Mouse (Mus musculus) G1E-ER4 (cell line): ENCODE data around the gene Dleu7. TPM values are rescaled to one million over a fixed set of nuclear protein-coding genes. Genes with fewer than 3 reads are reported as not detected.

Experiments
- GATA1 ChIP-seq: IDR thresholded peaks from one replicate; pipeline ENCODE4 v1.8.0; 2012; ENCODE audit warnings: low read length, inconsistent platforms
- polyA plus RNA-seq: library from polyadenylated mRNA; stranded (reverse); fragments of >175 nt; gene quantifications from 2 replicates; pipeline ENCODE4 v1.2.3, GENCODE M21; 2012

Dleu7 gene
- polyA plus RNA-seq: not detected in 2 replicates

DNA sequence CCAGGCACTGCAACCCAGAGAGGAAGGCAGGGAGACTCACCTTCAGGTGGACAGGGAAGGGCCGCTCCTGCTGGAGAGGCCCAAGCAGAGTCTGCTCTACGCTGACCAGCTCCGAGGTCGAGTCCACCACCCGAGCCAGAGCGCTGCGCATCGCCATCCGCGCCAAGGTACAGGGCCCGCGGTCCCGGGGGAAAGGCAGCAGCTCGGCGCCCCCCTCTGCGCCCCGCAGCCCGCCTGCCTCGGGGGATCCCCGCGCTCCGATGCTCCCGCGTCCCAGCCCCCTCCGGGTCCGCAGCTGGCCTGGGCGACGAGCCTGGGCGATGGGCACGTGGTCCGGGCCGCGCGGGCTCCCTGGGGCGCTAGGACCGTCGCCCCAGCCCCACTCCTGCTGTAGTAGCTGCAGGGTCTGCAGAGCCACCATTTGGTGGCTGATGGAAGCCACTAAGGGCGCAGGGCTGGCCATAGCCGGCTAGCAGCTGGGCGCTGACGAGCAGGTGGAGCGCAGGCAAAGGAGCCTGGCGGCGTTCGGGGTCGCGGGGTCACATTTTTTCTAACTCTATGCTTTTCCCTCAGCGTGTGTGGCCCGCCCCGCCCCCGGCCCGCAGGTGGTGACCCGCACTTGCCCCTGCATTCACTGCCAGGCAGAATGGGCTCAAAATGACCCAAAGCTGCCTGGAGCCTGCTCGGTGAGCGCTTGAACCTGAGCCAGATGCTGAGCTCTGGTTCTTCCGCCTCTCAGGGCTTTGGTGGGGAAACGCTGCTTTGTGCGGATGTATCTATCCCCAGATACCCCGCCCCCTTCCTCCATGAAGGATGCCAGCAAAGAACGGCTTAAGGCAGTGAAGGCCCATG, at the start of gene Dleu7, which contains the start of gene Rnaseh2b:
Gene Dleu7, minus strand, starts transcription at position 560 of the 852 bp plus-strand sequence.
Gene Rnaseh2b, plus strand, starts transcription at position 102 of the 852 bp plus-strand sequence.
- no peak for TF ChIP-seq GATA1

DNA sequence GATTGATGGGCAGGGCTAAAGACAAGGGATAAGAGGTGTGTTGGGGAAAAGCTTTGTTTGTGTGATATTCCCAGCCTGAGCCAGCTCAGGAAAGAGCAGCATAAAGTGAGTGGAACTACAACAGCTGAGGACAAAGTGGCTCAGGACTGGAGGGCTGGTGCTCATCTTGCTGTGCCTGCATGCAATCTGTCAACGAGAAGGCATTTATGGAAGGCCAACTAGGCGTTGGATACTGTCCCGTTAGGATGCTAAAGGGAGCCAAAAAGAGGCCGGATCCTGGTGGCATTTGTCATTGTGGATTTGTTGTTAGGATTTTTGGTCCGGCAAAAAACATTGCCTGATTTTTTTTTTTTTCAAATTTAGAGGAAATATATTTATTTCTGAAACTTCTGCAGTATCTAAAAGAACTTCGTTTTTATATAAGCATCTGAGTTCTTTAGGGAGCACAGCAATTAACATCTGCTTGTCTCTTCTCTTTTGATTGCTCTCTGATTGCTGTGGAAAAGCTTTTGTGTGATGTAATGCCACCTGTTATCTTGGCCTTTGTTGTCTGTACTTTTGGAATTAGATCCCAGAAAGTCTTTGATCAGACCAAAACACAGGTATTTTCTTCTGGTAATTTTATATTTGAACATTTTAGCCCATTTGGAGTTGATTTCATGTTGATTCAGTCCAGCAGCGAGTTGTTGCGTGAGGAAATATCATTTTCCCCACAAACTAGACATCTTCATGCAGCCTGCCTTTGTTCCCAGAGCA, 49.2 kb upstream of the Dleu7 start:
- no peak for TF ChIP-seq GATA1

DNA sequence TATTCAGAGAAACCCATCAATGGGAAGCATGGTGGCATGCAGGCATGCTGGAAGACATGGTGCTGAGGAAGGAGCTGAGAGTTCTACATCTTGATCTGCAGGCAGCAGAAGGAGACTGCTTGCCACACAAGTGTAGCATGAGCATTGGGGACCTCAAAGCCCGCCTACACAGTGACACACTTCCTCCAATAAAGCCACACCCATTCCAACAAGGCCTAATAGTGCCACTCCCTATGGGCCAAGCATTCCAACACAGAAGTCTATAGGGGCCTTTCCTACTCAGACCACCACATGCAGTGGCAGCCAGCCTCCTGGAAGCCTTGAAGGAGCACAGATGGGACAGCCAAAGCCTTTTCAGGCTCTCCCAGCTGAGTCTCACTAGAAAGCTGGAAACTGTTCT, 46.3 kb upstream of the Dleu7 start:
- no peak for TF ChIP-seq GATA1

DNA sequence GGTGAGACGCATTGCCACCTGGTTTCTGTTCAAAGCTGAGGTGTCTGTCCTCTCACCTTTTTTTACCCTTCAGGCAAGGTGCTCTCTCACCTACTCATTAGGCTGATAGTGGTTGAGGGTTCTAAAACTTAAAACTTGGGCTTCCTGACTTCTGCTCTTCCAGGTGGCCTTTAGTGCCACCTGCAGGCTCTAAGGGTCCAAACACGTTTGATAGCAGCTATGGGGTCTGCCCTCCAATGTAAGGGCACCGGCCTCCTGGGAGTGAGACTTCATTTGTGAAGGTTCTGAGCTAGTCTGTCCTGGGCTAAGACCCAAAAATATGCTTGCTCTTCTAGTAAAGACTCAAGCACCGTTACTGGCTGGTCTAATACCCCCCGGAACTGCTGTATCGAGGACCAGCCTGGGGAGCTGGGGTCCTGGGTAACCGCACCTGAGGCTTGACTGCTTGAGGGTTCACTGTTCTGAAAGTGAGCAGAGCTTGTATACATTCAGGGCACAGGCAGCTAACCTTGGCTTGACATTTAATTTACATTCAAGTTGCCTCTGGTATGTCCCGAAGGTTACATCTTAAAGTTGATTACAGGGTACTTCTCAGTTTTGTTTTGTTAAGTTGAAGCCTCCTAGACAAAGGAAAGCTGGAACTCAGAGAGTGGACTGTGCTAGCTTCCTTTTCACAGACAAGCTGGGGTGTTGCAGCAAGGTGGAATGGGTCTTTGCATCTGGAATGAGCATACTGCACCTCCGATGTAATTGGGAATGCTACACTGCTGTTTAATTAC, 41.3 kb upstream of the Dleu7 start:
- no peak for TF ChIP-seq GATA1

DNA sequence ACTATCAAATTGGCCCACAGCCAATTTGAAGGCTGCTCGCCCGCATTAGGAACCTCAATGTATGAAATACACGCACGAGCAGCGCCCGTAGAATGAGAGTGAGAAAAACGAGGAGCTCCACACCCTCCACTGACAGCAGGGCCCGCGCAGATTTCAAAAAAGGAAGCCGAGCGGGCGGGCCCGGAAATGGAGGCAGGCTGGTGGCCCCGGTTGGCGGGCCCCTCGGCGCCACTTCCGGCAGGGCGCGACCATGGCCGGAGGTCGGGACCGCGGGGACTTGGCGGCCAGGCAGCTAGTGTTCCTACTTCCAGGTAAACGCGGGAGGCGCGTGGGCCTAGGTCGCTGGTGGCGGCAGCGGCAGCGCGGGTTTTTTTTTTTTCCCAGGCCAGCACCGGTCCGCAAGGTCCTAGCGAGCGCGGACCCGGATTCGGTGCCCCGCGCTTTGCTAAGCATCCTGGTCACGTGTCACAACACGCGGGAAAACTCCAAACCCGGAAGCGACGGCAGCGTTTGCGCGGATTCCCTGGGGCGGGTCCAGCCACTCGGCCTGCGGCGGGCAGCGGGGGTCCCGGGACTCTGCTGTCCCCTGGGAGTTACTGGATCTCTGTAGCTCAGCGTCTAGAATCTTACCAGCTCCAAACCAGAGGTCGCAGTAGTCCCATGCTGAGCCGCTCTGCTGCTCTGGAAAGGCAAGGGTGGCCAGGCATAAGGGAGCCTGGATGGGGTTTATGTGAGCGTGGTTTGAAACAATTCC, 39.2 kb upstream of the Dleu7 start:
- no peak for TF ChIP-seq GATA1

DNA sequence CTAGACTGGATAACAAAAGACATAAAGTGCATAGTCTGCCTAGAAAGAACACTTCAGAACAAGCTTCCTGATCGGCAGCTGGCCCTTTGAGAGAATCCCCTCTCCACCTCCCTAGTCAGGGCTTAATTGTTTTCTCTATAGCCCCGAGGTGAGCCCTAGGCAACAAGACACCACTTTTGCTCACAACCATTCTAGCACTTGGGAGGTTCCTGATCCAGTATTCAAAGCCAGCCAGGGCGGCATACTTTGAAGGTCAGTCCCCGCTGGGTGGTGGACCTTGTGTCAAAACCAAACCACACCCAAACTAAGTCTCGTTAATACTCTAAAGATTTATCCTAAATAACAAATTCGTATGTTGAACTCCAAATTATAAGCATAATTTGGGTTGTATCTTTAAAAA, 38.6 kb upstream of the Dleu7 start:
- TF ChIP-seq GATA1: no peak

DNA sequence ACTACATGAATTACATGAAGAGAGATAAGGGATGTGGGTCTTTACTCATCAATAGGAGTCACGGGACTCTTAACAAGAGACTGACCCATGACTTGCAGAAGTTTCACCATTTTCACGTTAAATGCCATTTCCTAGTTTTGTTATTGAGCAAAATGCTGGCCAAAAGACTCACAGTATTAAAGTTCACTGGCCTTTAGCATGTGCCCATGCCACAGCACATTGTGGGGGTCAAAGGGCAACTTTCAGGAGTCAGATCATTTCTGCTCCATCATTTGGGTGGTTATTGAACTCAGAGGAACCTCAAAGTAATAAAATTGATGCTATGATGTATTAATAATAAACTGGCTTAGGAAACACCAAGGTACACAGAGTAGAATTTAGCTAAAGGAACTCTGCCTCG, 36.8 kb upstream of the Dleu7 start:
- no peak for TF ChIP-seq GATA1

DNA sequence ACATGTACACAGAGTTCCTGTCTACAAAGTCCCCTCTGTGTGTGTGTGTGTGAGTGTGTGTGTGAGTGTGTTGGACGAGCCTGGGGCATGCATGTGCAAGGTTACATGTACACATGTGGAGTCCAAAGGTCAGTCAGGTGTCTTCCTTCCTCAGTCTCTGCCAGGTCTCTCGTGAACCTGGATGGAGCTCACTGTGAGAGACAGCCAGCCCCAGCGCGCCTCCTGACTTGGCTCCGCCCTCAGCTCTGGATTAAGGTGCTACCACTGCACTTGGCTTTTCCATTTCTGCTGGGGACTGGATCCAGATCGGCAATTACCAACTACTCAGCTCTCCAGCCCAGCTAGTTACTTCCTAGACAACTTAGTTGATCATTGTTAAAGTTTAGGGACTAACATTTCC, 35.8 kb upstream of the Dleu7 start:
- no peak for TF ChIP-seq GATA1

DNA sequence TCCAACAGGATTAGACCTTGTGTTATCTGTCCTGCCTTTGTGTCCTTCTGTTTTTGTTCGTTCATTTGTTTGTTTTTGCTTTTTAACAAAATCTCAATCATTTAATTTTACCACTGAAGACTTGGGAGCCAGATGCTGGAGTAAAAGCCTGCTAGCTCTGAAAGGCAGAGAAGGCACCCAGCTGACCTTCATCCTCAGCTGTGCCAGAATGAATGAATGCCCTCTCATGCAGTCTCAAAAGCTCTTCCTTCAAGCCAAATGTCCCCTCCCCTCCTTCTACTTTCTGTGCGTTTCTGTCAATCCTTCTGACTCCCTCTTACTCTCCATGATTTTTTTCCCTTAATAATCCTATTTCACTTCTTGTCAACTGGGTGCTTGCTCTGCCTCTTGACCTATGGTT, 34.3 kb upstream of the Dleu7 start:
- no peak for TF ChIP-seq GATA1

DNA sequence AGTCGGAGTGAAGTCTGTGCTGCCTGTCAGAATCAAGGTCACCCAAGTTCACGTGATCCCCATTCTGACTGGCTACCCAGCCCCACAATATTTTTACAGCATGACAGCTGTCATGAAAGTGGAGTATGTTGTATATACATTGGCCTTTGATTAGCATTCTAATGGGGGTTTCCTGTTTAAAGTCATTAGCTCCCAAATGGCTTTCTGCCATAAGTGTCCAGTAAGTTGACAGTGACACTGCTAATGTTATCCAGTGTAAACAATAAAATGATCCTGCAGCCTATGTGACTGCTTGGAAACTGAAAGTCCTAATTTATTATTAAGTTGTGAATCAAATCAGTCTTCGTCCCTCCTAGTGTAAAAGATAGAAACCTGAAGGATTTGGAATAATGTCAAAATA, 33.2 kb upstream of the Dleu7 start:
- no peak for TF ChIP-seq GATA1

DNA sequence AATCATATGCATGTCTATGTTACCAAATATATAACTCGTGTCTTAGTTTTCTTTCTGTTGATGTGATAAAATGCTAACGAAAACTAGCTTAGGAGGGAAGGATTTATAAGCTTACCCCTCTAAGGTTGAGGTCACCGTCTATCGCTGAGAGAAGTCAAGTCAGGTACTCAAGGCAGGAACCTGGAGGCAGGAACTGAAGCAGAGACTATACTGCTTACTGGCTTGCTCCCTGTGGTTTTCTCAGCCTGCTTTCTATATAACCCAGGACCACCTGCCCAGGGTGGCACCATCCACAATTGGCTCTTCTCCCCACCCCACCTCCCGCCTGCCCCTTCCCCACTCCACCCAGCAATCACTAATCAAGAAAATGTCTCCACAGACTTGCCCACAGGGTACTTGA, 32.1 kb upstream of the Dleu7 start:
- TF ChIP-seq GATA1: no peak

DNA sequence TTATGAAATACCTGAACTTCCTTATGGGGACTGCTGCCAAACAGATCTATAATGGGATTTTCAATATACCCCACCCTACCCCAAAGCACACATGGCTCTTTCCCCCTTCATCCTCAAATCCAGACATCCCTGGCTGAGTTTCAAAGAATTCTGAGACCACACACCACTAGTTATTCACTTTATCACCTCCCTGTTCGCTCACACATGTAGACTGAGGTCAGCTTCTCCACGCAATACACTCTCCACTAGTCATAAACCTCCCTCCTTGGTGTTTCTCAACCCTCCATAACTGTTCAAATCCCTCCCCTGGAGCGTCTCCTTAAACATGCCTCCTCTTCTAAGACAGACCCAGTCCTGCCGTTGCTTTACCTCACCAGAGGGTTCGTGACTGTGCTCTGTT, 30.6 kb upstream of the Dleu7 start:
- no peak for TF ChIP-seq GATA1

DNA sequence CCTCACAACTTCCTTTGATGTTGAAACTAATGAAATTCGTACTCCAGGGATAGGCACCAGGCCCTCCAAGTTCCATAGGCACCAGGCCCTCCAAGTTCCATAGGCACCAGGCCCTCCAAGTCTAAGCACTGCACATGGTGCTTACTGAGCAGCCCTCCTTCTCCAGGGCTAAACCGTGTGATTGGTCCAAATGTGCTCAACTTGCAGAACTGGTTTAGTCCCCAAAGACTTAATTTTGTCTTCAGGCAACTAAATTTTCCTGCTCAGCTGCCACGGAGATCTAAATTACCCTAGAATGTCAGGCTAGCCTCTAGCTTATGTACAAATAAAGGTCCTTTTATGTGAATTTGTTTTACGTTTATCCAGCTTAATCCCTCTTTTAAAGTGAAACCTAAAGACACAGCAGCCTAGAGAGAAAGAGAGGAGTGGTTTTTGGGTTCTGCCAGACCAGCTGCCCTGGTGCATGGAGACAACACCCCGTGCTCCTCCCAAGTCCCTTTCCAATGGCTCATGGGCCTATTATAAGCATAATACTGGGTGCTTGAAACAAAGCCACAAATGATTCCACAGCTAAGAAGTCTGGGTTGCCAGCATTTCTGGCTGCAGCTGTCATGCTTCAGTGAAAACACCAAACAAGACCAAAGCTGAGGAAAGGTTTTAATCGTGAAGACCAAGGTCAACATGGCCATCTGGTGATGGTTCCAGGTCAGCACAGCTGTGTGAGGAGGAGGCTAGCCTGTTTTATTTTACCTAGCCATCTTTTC, 29.9 kb upstream of the Dleu7 start:
- no peak for TF ChIP-seq GATA1

DNA sequence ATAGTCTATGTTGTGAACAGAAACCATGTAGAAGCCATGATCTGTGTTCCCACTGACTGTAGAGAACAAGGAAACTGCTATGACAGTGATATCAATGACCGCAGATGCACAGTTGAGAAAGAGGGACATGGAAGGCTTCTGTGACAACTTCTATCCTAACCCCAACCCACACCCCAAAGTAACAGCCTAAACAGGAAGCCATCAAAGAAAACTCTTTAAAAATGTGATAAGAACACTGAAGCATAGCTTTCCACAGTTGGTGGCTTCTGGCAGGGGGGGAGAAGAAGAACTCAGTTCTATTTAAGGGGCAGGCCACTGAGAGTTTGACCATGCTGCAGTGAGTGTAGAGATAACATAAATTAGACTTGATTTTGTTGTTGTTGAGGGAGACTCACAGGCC, 18.8 kb upstream of the Dleu7 start:
- no peak for TF ChIP-seq GATA1
